17 mouse cellular contexts compared by ENCODE assay signal in the genomic region with DNA sequence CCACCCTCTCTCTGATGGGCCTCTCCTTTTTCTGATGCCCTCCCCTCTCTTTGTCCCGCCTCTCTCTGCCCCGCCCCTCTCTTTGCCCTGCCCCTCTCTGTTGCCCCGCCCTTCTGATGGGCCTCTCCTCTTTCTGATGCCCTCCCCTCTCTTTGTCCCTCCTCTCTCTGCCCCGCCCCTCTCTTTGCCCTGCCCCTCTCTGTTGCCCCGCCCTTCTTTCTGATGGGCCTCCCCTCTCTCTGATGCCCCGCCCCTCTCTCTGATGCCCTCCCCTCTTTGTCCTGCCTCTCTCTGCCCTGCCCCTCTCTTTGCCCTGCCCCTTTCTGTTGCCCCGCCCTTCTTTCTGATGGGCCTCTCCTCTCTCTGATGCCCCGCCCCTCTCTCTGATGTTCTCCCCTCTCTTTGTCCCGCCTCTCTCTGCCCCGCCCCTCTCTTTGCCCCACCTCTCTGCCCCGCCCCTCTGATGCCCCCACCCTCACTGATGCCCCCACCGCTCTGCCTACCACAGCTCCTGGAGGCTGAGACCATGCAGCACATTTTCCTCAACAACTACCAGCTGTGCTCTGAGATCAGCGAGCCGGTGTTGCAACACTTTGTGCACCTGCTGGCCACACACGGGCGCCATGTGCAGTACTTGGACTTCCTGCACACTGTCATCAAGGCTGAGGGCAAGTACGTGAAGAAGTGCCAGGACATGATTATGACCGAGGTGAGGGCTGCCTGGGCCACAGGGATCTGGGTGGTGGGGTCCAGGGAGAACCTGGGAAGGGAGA. TPM values are rescaled to one million over a fixed set of nuclear protein-coding genes. Genes with fewer than 3 reads are reported as not detected.
DNase-seq lines count a peak whose midpoint lies in the region; ATAC-seq and TF ChIP-seq lines count a peak whose summit lies in the region.
"Had no signal": no experiment of that assay in that cellular context is flagged by ENCODE, and none has a peak within 500 bp of the region (broad histone marks: within the 10 kb centered on the region; RNA-seq: fewer than 3 reads in every experiment).

No protein-coding gene starts in this region.

- H3K4me1 ChIP-seq in lung, postnatal 0 days (ENCODE audit: insufficient read depth, low read depth, low read length) = no peaks in the 10 kb centered on the region
- no peaks in the 10 kb centered on the region for H3K4me1 ChIP-seq in liver, postnatal 0 days (ENCODE audit: insufficient read depth)
- H3K4me1 ChIP-seq: embryonic facial prominence, embryonic 12.5 days; hindbrain, embryonic 15.5 days; midbrain, embryonic 13.5 days had no signal

- no peak overlapping the region for H3K9ac ChIP-seq in lung, postnatal 0 days (replicated peaks; ENCODE audit: low read depth)
- no peak overlapping the region for H3K9ac ChIP-seq in liver, postnatal 0 days (replicated peaks)
- H3K9ac ChIP-seq: embryonic facial prominence, embryonic 12.5 days; hindbrain, embryonic 15.5 days; midbrain, embryonic 13.5 days had no signal

- 77% methylated on average over 13 of the region's 18 CpGs for WGBS in lung, postnatal 0 days
- WGBS in liver, postnatal 0 days (ENCODE audit: insufficient replicate concordance) = 75% methylated on average over 18 of the region's 18 CpGs

- H3K27me3 ChIP-seq in lung, postnatal 0 days (replicated peaks; ENCODE audit: insufficient read depth, low read length) = no peaks in the 10 kb centered on the region
- H3K27me3 ChIP-seq in liver, postnatal 0 days (ENCODE audit: insufficient read depth, low read length) = no peaks in the 10 kb centered on the region
- H3K27me3 ChIP-seq: embryonic facial prominence, embryonic 12.5 days; hindbrain, embryonic 15.5 days; midbrain, embryonic 13.5 days had no signal

- 0 out of 2 replicates have a peak, but pooled peaks cover 7% of the 10 kb centered on the region for H3K36me3 ChIP-seq in lung, postnatal 0 days (ENCODE audit: insufficient read depth, low read length)
- H3K36me3 ChIP-seq in liver, postnatal 0 days (replicated peaks; ENCODE audit: insufficient read depth, low read length) = no peaks in the 10 kb centered on the region; the same call in 1 of the 2 replicates
- H3K36me3 ChIP-seq: hindbrain, embryonic 15.5 days; midbrain, embryonic 13.5 days had no signal

- H3K4me2 ChIP-seq in lung, postnatal 0 days (replicated peaks; ENCODE audit: low read depth, low read length) = no peak overlapping the region
- no peak overlapping the region for H3K4me2 ChIP-seq in liver, postnatal 0 days (ENCODE audit: low read depth, low read length)
- H3K4me2 ChIP-seq: embryonic facial prominence, embryonic 12.5 days; hindbrain, embryonic 15.5 days; midbrain, embryonic 13.5 days had no signal

- TF ChIP-seq EP300 in lung, postnatal 0 days (IDR thresholded peaks at IDR 0.05) = no peak
- TF ChIP-seq EP300 in liver, postnatal 0 days (IDR thresholded peaks at IDR 0.05; ENCODE audit: low read depth) = no peak

- no peak for DNase-seq in lung, postnatal 0 days (ENCODE audit: low spot score)
- no peak for DNase-seq in lung, adult 18-20 months
- DNase-seq in CD4-positive helper T cell, adult 2 months (ENCODE audit: low read depth, low spot score) = peak; percentile 30
- peak; percentile 42 for DNase-seq in liver, postnatal 0 days
- DNase-seq in adrenal gland, postnatal 36 days = no peak
- DNase-seq in kidney, postnatal 4 days = no peak
- DNase-seq in urinary bladder, adult 18-20 months (ENCODE audit: low spot score in 2 of 2) = no peak
- DNase-seq: cerebellum, adult 11 months; cerebellum, postnatal 36 days; gastrocnemius, postnatal 10 days; right cerebral cortex, postnatal 14 days; thymus, adult 18-20 months had no signal

- peak; percentile 10; the same call in 1 of the 2 replicates for ATAC-seq in lung, postnatal 0 days
- ATAC-seq in common myeloid progenitor, adult 5-6 weeks (replicated peaks; ENCODE audit: low read depth, poor library complexity, severe bottlenecking) = peak; percentile 7; the same call in 1 of the 2 replicates
- peak; percentile 59 for ATAC-seq in liver, postnatal 0 days
- ATAC-seq: midbrain, embryonic 13.5 days had no signal

- H3K27ac ChIP-seq in lung, postnatal 0 days (ENCODE audit: low read length) = no peak overlapping the region
- no peak overlapping the region for H3K27ac ChIP-seq in liver, postnatal 0 days (ENCODE audit: low read depth)
- H3K27ac ChIP-seq: embryonic facial prominence, embryonic 12.5 days; heart, embryonic 10.5 days; hindbrain, embryonic 15.5 days; midbrain, embryonic 13.5 days had no signal

- H3K9me3 ChIP-seq in lung, postnatal 0 days (ENCODE audit: low read length) = no peaks in the 10 kb centered on the region
- no peaks in the 10 kb centered on the region for H3K9me3 ChIP-seq in liver, postnatal 0 days (ENCODE audit: low read length)
- H3K9me3 ChIP-seq: embryonic facial prominence, embryonic 12.5 days; heart, embryonic 10.5 days; hindbrain, embryonic 15.5 days; midbrain, embryonic 13.5 days had no signal

- H3K4me3 ChIP-seq in lung, postnatal 0 days (ENCODE audit: low read depth, low read length) = no peak overlapping the region
- H3K4me3 ChIP-seq in liver, postnatal 0 days (ENCODE audit: low read depth, low read length) = no peak overlapping the region
- H3K4me3 ChIP-seq: embryonic facial prominence, embryonic 12.5 days; heart, embryonic 10.5 days; hindbrain, embryonic 15.5 days; midbrain, embryonic 13.5 days had no signal

- no peak for TF ChIP-seq CTCF in lung, postnatal 0 days (IDR thresholded peaks at IDR 0.05)
- TF ChIP-seq CTCF in liver, postnatal 0 days (IDR thresholded peaks at IDR 0.05; ENCODE audit: low read depth) = no peak

RNA-seq across cellular contexts. Expression of a gene that starts 27.8 kb away (rescaled TPM):
- polyA plus RNA-seq in lung, postnatal 0 days (2015; fragmentation: Nextera tagmentation; extraction: Ambion mirVana) = 155 and 176 TPM in 2 replicates
- 74.7 and 143 TPM in 2 replicates for total RNA-seq in common myeloid progenitor, adult 5-6 weeks (2017)
- 101 and 107 TPM in 2 replicates for polyA plus RNA-seq in liver, postnatal 0 days (2015; fragmentation: Nextera tagmentation; extraction: Ambion mirVana)
- 100 to 1,000 TPM; 245 to 370 TPM for total RNA-seq in adrenal gland, postnatal 36 days (2021)

RNA-seq across cellular contexts. Expression of a gene that starts 48.8 kb away (rescaled TPM):
- polyA plus RNA-seq in lung, postnatal 0 days (2015; fragmentation: Nextera tagmentation; extraction: Ambion mirVana) = 3.6 and 3.9 TPM in 2 replicates
- total RNA-seq in common myeloid progenitor, adult 5-6 weeks (2017) = 6.9 and 13.2 TPM in 2 replicates
- 0.36 and 0.45 TPM in 2 replicates for polyA plus RNA-seq in liver, postnatal 0 days (2015; fragmentation: Nextera tagmentation; extraction: Ambion mirVana)
- total RNA-seq in adrenal gland, postnatal 36 days (2021) = 1 to 10 TPM; 5.9 to 6.3 TPM

Comparison
In these comparisons a context has a peak if more than half of its experiments do, and no peak if none do; other contexts are left out.
1. ATAC-seq: peak in every context shown above with its lines; median percentile 59 in liver, postnatal 0 days; 10 in lung, postnatal 0 days; 7 in common myeloid progenitor, adult 5-6 weeks.
2. DNase-seq: peak in CD4-positive helper T cell, adult 2 months (single experiment) and liver, postnatal 0 days (single experiment); none in lung, postnatal 0 days (single experiment), lung, adult 18-20 months (0 of 2), adrenal gland, postnatal 36 days (0 of 2), kidney, postnatal 4 days (0 of 2) and urinary bladder, adult 18-20 months (0 of 2).